Mouse (Mus musculus): Measurements from ENCODE around the gene Ski. TPM values are rescaled to one million over a fixed set of nuclear protein-coding genes. Genes with fewer than 3 reads are reported as not detected.

The Ski gene
- polyA plus RNA-seq, 1 experiment from 2014 or later, result 24.4 TPM

- ATAC-seq (replicated peaks; ENCODE audit: low FRiP score, low TSS enrichment, low read depth), result no peak
- DNase-seq (ENCODE audit: low spot score), result no peak
- whole genome bisulfite sequencing, result 87% methylated on average over 5 of the region's 5 CpGs
- no peaks in the 10 kb centered on the region for H3K27me3 ChIP-seq (replicated peaks; ENCODE audit: control insufficient read depth, insufficient read depth, low read length)
- H3K9ac ChIP-seq (ENCODE audit: low read length), result no peak overlapping the region
- peaks cover 34% of the 10 kb centered on the region for H3K4me1 ChIP-seq (replicated peaks; ENCODE audit: control insufficient read depth, insufficient read depth, low read length)
- H3K4me3 ChIP-seq (ENCODE audit: low read depth, low read length), result no peak overlapping the region
- no peaks in the 10 kb centered on the region for H3K9me3 ChIP-seq (ENCODE audit: control insufficient read depth, low read length)
- no peak overlapping the region for H3K27ac ChIP-seq (ENCODE audit: low read depth)
- H3K4me2 ChIP-seq (ENCODE audit: low read length), result no peak overlapping the region
- no peaks in the 10 kb centered on the region for H3K36me3 ChIP-seq (ENCODE audit: control insufficient read depth, insufficient read depth, low read length)
These were observed 96.2 kb downstream of the Ski start for GRCm38 (mm10) chr4:155126194-155126593.

GRCm38 (mm10) chr4:155125310-155125709 is 97.1 kb downstream of the Ski start:
- no peak overlapping the region for H3K27ac ChIP-seq (ENCODE audit: low read depth)
- 38% methylated on average over 7 of the region's 7 CpGs for WGBS
- H3K27me3 ChIP-seq (replicated peaks; ENCODE audit: control insufficient read depth, insufficient read depth, low read length), result no peaks in the 10 kb centered on the region
- no peak for DNase-seq (ENCODE audit: low spot score)
- no peak overlapping the region for H3K9ac ChIP-seq (ENCODE audit: low read length)
- no peaks in the 10 kb centered on the region for H3K36me3 ChIP-seq (ENCODE audit: control insufficient read depth, insufficient read depth, low read length)
- H3K4me1 ChIP-seq (replicated peaks; ENCODE audit: control insufficient read depth, insufficient read depth, low read length), result peaks cover 25% of the 10 kb centered on the region
- H3K4me2 ChIP-seq (ENCODE audit: low read length), result no peak overlapping the region
- H3K4me3 ChIP-seq (ENCODE audit: low read depth, low read length), result no peak overlapping the region
- no peak for ATAC-seq (replicated peaks; ENCODE audit: low FRiP score, low TSS enrichment, low read depth)
- no peaks in the 10 kb centered on the region for H3K9me3 ChIP-seq (ENCODE audit: control insufficient read depth, low read length)

- Histone ChIP-seq H3K4me1 (replicated peaks; ENCODE audit: control insufficient read depth, insufficient read depth, low read length) (peaks cover 24% of the 10 kb centered on the region), H3K36me3 (ENCODE audit: control insufficient read depth, insufficient read depth, low read length) (no peaks in the 10 kb centered on the region), H3K4me2 (ENCODE audit: low read length) (no peak overlapping the region), H3K27ac (ENCODE audit: low read depth) (no peak overlapping the region), H3K9ac (ENCODE audit: low read length) (no peak overlapping the region), H3K4me3 (ENCODE audit: low read depth, low read length) (no peak overlapping the region), H3K9me3 (ENCODE audit: control insufficient read depth, low read length) (no peaks in the 10 kb centered on the region), H3K27me3 (replicated peaks; ENCODE audit: control insufficient read depth, insufficient read depth, low read length) (no peaks in the 10 kb centered on the region)
- ATAC-seq (replicated peaks; ENCODE audit: low FRiP score, low TSS enrichment, low read depth) (no peak), DNase-seq (ENCODE audit: low spot score) (no peak)
- 79% methylated on average over 9 of the region's 9 CpGs for WGBS
These were observed 98.4 kb downstream of the Ski start for GRCm38 (mm10) chr4:155123868-155124534.

GRCm38 (mm10) chr4:155122444-155123040 is 99.8 kb downstream of the Ski start:
- 10% methylated on average over 16 of the region's 16 CpGs for WGBS
- Histone ChIP-seq H3K36me3 (ENCODE audit: control insufficient read depth, insufficient read depth, low read length) (no peaks in the 10 kb centered on the region), H3K4me3 (ENCODE audit: low read depth, low read length) (no peak overlapping the region), H3K4me1 (replicated peaks; ENCODE audit: control insufficient read depth, insufficient read depth, low read length) (peaks cover 24% of the 10 kb centered on the region), H3K4me2 (ENCODE audit: low read length) (peak overlapping the region; percentile 22; the same call in 1 of the 2 replicates), H3K9me3 (ENCODE audit: control insufficient read depth, low read length) (peaks cover 12% of the 10 kb centered on the region; the same call in 1 of the 2 replicates), H3K9ac (ENCODE audit: low read length) (no peak overlapping the region), H3K27ac (ENCODE audit: low read depth) (peak overlapping the region; percentile 69), H3K27me3 (replicated peaks; ENCODE audit: control insufficient read depth, insufficient read depth, low read length) (no peaks in the 10 kb centered on the region)
- DNase-seq (ENCODE audit: low spot score) (peak; percentile 89), ATAC-seq (replicated peaks; ENCODE audit: low FRiP score, low TSS enrichment, low read depth) (peak; percentile 57)

GRCm38 (mm10) chr4:155121915-155122443 is 100.4 kb downstream of the Ski start:
- Histone ChIP-seq H3K27me3 (replicated peaks; ENCODE audit: control insufficient read depth, insufficient read depth, low read length) (no peaks in the 10 kb centered on the region), H3K9me3 (ENCODE audit: control insufficient read depth, low read length) (peaks cover 14% of the 10 kb centered on the region; the same call in 1 of the 2 replicates), H3K36me3 (ENCODE audit: control insufficient read depth, insufficient read depth, low read length) (no peaks in the 10 kb centered on the region), H3K4me3 (ENCODE audit: low read depth, low read length) (no peak overlapping the region), H3K9ac (ENCODE audit: low read length) (no peak overlapping the region), H3K4me1 (replicated peaks; ENCODE audit: control insufficient read depth, insufficient read depth, low read length) (peaks cover 24% of the 10 kb centered on the region), H3K27ac (ENCODE audit: low read depth) (peak overlapping the region; percentile 69; the same call in 1 of the 2 replicates), H3K4me2 (ENCODE audit: low read length) (0 out of 2 replicates have a peak overlapping the region, but pooled peaks have one; percentile 22)
- DNase-seq (ENCODE audit: low spot score) (no peak), ATAC-seq (replicated peaks; ENCODE audit: low FRiP score, low TSS enrichment, low read depth) (no peak)
- WGBS, result 69% methylated on average over 6 of the region's 6 CpGs

GRCm38 (mm10) chr4:155121222-155121621 is 101.2 kb downstream of the Ski start:
- WGBS, result 74% methylated on average over 6 of the region's 6 CpGs
- H3K4me1 ChIP-seq (replicated peaks; ENCODE audit: control insufficient read depth, insufficient read depth, low read length), result peaks cover 24% of the 10 kb centered on the region

GRCm38 (mm10) chr4:155120583-155120982 is 101.8 kb downstream of the Ski start:
- peaks cover 24% of the 10 kb centered on the region for H3K4me1 ChIP-seq (replicated peaks; ENCODE audit: control insufficient read depth, insufficient read depth, low read length)
- H3K4me3 ChIP-seq (ENCODE audit: low read depth, low read length), result no peak overlapping the region
- no peak overlapping the region for H3K9ac ChIP-seq (ENCODE audit: low read length)
- peak overlapping the region; percentile 24; the same call in 1 of the 2 replicates for H3K27ac ChIP-seq (ENCODE audit: low read depth)
- ATAC-seq (replicated peaks; ENCODE audit: low FRiP score, low TSS enrichment, low read depth), result peak; percentile 78
- H3K36me3 ChIP-seq (ENCODE audit: control insufficient read depth, insufficient read depth, low read length), result no peaks in the 10 kb centered on the region
- WGBS, result 54% methylated on average over 5 of the region's 5 CpGs
- no peak overlapping the region for H3K4me2 ChIP-seq (ENCODE audit: low read length)
- DNase-seq (ENCODE audit: low spot score), result no peak
- peaks cover 14% of the 10 kb centered on the region; the same call in 1 of the 2 replicates for H3K9me3 ChIP-seq (ENCODE audit: control insufficient read depth, low read length)
- H3K27me3 ChIP-seq (replicated peaks; ENCODE audit: control insufficient read depth, insufficient read depth, low read length), result no peaks in the 10 kb centered on the region

More at GRCm38 (mm10) chr4:155121222-155121621, 101.2 kb downstream of the Ski start:
- ATAC-seq (replicated peaks; ENCODE audit: low FRiP score, low TSS enrichment, low read depth) (no peak), DNase-seq (ENCODE audit: low spot score) (no peak)
- Histone ChIP-seq H3K27me3 (replicated peaks; ENCODE audit: control insufficient read depth, insufficient read depth, low read length) (no peaks in the 10 kb centered on the region), H3K27ac (ENCODE audit: low read depth) (peak overlapping the region; percentile 24; the same call in 1 of the 2 replicates), H3K36me3 (ENCODE audit: control insufficient read depth, insufficient read depth, low read length) (no peaks in the 10 kb centered on the region), H3K9ac (ENCODE audit: low read length) (no peak overlapping the region), H3K4me2 (ENCODE audit: low read length) (no peak overlapping the region), H3K4me3 (ENCODE audit: low read depth, low read length) (no peak overlapping the region), H3K9me3 (ENCODE audit: control insufficient read depth, low read length) (peaks cover 14% of the 10 kb centered on the region; the same call in 1 of the 2 replicates)

- no peak overlapping the region for H3K9ac ChIP-seq (ENCODE audit: low read length)
- DNase-seq (ENCODE audit: low spot score) (no peak), ATAC-seq (replicated peaks; ENCODE audit: low FRiP score, low TSS enrichment, low read depth) (peak; percentile 2; the same call in 1 of the 2 replicates)
- peaks cover 20% of the 10 kb centered on the region for H3K4me1 ChIP-seq (replicated peaks; ENCODE audit: control insufficient read depth, insufficient read depth, low read length)
- peaks cover 14% of the 10 kb centered on the region; the same call in 1 of the 2 replicates for H3K9me3 ChIP-seq (ENCODE audit: control insufficient read depth, low read length)
- 77% methylated on average over 7 of the region's 7 CpGs for WGBS
- H3K36me3 ChIP-seq (ENCODE audit: control insufficient read depth, insufficient read depth, low read length), result no peaks in the 10 kb centered on the region
- H3K4me3 ChIP-seq (ENCODE audit: low read depth, low read length), result no peak overlapping the region
- H3K4me2 ChIP-seq (ENCODE audit: low read length), result no peak overlapping the region
- no peak overlapping the region for H3K27ac ChIP-seq (ENCODE audit: low read depth)
- H3K27me3 ChIP-seq (replicated peaks; ENCODE audit: control insufficient read depth, insufficient read depth, low read length), result no peaks in the 10 kb centered on the region
These were observed 102.4 kb downstream of the Ski start for GRCm38 (mm10) chr4:155120038-155120437.

All from intestine, embryonic 14.5 days (tissue).